Mouse (Mus musculus): ENCODE results near the gene Rmnd5a. TPM values are rescaled to one million over a fixed set of nuclear protein-coding genes. Genes with fewer than 3 reads are reported as not detected.

Rmnd5a gene
- polyA plus RNA-seq, 1 experiment from 2014 or later, result 9.4 TPM

DNA sequence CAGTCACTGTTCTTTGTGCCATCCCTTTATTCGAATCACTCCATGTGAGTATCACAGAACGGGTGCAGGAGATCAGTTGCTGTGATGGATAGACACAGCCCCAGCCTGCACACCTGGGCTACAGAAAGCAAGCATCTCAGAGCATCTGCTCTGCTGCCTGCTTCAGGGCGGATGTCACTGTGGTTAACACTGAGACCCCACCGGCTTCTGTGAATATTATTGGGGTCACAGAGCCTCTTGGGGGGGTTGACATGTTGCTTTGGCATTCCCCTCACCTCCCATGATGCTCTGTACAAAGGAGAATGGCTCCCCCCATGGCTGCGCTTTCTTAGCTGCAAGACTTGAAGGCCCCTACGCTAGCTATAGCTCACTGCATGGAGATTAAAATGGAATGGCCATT, 71.0 kb downstream of the Rmnd5a start:
- Histone ChIP-seq H3K4me1 (replicated peaks; ENCODE audit: control insufficient read depth, insufficient read depth, low read length) (no peaks in the 10 kb centered on the region), H3K27me3 (replicated peaks; ENCODE audit: control insufficient read depth, insufficient read depth, low read length) (no peaks in the 10 kb centered on the region), H3K9ac (replicated peaks; ENCODE audit: low read depth, low read length) (no peak overlapping the region), H3K4me3 (replicated peaks; ENCODE audit: low read length) (no peak overlapping the region), H3K4me2 (ENCODE audit: low read length) (no peak overlapping the region), H3K27ac (ENCODE audit: low read length) (no peak overlapping the region), H3K36me3 (ENCODE audit: control insufficient read depth, insufficient read depth) (no peaks in the 10 kb centered on the region), H3K9me3 (ENCODE audit: control insufficient read depth, low read length) (no peaks in the 10 kb centered on the region)
- no peak for ATAC-seq
- WGBS, result 94% methylated on average over 6 of the region's 6 CpGs

DNA sequence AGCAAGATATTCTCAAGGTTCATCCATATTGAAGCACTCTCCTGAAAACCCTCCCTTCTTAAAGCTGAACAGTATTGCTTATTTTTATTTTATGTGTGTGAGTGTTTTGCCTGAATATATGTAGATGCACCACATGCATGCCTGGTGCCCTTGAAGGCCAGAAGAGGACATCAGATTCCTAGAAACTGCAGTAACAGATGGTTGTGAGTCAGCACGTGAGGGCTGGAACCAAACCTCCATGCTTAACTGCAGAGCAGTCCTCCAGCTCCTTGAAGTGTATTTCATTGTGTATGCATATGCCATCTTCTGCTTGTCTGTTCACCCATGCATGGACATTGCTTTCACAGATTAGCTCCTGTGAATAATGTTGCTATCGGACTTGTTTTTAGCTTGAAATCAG, 76.4 kb downstream of the Rmnd5a start:
- Histone ChIP-seq H3K4me3 (replicated peaks; ENCODE audit: low read length) (no peak overlapping the region), H3K4me1 (replicated peaks; ENCODE audit: control insufficient read depth, insufficient read depth, low read length) (no peaks in the 10 kb centered on the region), H3K9me3 (ENCODE audit: control insufficient read depth, low read length) (no peaks in the 10 kb centered on the region), H3K36me3 (ENCODE audit: control insufficient read depth, insufficient read depth) (no peaks in the 10 kb centered on the region), H3K4me2 (ENCODE audit: low read length) (no peak overlapping the region), H3K27ac (ENCODE audit: low read length) (no peak overlapping the region), H3K27me3 (replicated peaks; ENCODE audit: control insufficient read depth, insufficient read depth, low read length) (no peaks in the 10 kb centered on the region), H3K9ac (replicated peaks; ENCODE audit: low read depth, low read length) (no peak overlapping the region)
- 70% methylated on average over 2 of the region's 2 CpGs for WGBS
- ATAC-seq, result no peak

GRCm38 (mm10) chr6:71361156-71361670, 79.2 kb downstream of the Rmnd5a start:
- Histone ChIP-seq H3K4me1 (replicated peaks; ENCODE audit: control insufficient read depth, insufficient read depth, low read length) (no peaks in the 10 kb centered on the region), H3K9me3 (ENCODE audit: control insufficient read depth, low read length) (no peaks in the 10 kb centered on the region), H3K4me3 (replicated peaks; ENCODE audit: low read length) (no peak overlapping the region), H3K9ac (replicated peaks; ENCODE audit: low read depth, low read length) (no peak overlapping the region), H3K27ac (ENCODE audit: low read length) (no peak overlapping the region), H3K36me3 (ENCODE audit: control insufficient read depth, insufficient read depth) (no peaks in the 10 kb centered on the region), H3K27me3 (replicated peaks; ENCODE audit: control insufficient read depth, insufficient read depth, low read length) (no peaks in the 10 kb centered on the region), H3K4me2 (ENCODE audit: low read length) (no peak overlapping the region)
- WGBS, result 85% methylated on average over 10 of the region's 10 CpGs
- no peak for ATAC-seq

DNA sequence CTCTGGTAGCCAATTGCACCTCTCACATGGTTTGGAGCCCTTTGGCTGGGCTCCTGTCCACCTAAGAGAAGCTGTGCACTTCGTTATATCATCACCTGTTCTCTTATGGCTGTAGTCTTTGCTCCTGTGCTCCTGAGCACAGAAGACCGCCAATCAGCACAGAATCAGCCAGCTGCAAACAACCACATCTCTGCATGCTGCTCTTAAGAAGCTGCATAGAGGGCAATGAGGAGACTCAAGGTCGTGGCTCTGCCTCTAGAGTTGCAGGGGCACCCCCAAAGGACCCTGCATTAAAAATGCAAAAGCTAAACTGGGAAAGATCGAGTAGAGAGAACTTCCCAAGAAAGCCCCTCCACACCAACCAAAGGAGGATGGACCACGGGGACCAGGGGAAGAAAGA, 79.7 kb downstream of the Rmnd5a start:
- Histone ChIP-seq H3K4me2 (ENCODE audit: low read length) (no peak overlapping the region), H3K9ac (replicated peaks; ENCODE audit: low read depth, low read length) (no peak overlapping the region), H3K27ac (ENCODE audit: low read length) (no peak overlapping the region), H3K4me1 (replicated peaks; ENCODE audit: control insufficient read depth, insufficient read depth, low read length) (no peaks in the 10 kb centered on the region), H3K27me3 (replicated peaks; ENCODE audit: control insufficient read depth, insufficient read depth, low read length) (no peaks in the 10 kb centered on the region), H3K36me3 (ENCODE audit: control insufficient read depth, insufficient read depth) (no peaks in the 10 kb centered on the region), H3K4me3 (replicated peaks; ENCODE audit: low read length) (no peak overlapping the region), H3K9me3 (ENCODE audit: control insufficient read depth, low read length) (no peaks in the 10 kb centered on the region)
- ATAC-seq, result no peak
- 70% methylated on average over 5 of the region's 5 CpGs for WGBS

DNA sequence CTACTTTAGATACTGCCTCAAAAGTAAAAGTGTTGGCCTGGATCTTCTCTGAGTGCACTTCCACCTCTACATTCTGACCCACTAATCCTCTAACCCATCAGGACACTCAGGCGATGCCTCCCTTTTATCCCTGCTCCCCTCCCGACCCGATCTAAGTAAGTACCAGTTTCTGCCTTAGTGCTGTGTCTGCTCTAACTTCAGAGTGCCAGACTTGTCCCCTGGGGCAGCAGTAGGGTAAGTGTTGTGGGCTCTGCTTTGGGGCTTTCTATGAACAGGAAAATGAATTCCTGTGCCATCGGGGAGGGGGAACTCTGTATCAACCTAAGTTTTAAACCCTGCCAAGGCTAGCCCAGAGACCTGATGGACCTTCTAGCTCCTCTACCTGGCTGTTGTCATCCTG, 80.2 kb downstream of the Rmnd5a start:
- no peak overlapping the region for H3K27ac ChIP-seq (ENCODE audit: low read length)
- no peak for ATAC-seq
- H3K9me3 ChIP-seq (ENCODE audit: control insufficient read depth, low read length), result no peaks in the 10 kb centered on the region
- H3K36me3 ChIP-seq (ENCODE audit: control insufficient read depth, insufficient read depth), result no peaks in the 10 kb centered on the region
- no peak overlapping the region for H3K4me3 ChIP-seq (replicated peaks; ENCODE audit: low read length)
- H3K4me1 ChIP-seq (replicated peaks; ENCODE audit: control insufficient read depth, insufficient read depth, low read length), result no peaks in the 10 kb centered on the region
- no peak overlapping the region for H3K4me2 ChIP-seq (ENCODE audit: low read length)
- H3K9ac ChIP-seq (replicated peaks; ENCODE audit: low read depth, low read length), result no peak overlapping the region
- 89% methylated on average over 4 of the region's 4 CpGs for WGBS
- no peaks in the 10 kb centered on the region for H3K27me3 ChIP-seq (replicated peaks; ENCODE audit: control insufficient read depth, insufficient read depth, low read length)

DNA sequence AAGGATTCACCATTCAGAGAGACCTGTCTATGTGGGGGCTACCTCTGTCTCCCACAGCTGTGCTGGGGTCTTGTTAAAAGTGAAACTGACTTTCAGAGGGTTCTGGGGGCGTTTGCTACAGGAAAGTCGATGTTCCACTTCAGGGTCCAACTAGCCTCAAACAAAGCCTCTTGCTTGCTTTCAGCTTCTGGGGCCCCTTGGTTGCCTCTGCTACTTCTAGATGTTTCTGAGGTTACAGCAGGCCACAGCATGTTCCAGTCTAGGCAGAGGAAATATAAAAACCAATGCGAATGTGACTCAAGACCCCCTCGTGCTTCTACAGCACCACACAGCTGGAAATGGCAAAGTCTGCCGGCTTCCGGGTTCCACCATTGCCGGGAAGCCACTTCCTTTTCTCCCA, 82.9 kb downstream of the Rmnd5a start:
- no peaks in the 10 kb centered on the region for H3K27me3 ChIP-seq (replicated peaks; ENCODE audit: control insufficient read depth, insufficient read depth, low read length)
- no peaks in the 10 kb centered on the region for H3K9me3 ChIP-seq (ENCODE audit: control insufficient read depth, low read length)
- no peak overlapping the region for H3K4me3 ChIP-seq (replicated peaks; ENCODE audit: low read length)
- H3K4me1 ChIP-seq (replicated peaks; ENCODE audit: control insufficient read depth, insufficient read depth, low read length), result no peaks in the 10 kb centered on the region
- no peak overlapping the region for H3K27ac ChIP-seq (ENCODE audit: low read length)
- H3K4me2 ChIP-seq (ENCODE audit: low read length), result no peak overlapping the region
- WGBS, result 89% methylated on average over 7 of the region's 7 CpGs
- no peak for ATAC-seq
- H3K9ac ChIP-seq (replicated peaks; ENCODE audit: low read depth, low read length), result no peak overlapping the region
- H3K36me3 ChIP-seq (ENCODE audit: control insufficient read depth, insufficient read depth), result no peaks in the 10 kb centered on the region

DNA sequence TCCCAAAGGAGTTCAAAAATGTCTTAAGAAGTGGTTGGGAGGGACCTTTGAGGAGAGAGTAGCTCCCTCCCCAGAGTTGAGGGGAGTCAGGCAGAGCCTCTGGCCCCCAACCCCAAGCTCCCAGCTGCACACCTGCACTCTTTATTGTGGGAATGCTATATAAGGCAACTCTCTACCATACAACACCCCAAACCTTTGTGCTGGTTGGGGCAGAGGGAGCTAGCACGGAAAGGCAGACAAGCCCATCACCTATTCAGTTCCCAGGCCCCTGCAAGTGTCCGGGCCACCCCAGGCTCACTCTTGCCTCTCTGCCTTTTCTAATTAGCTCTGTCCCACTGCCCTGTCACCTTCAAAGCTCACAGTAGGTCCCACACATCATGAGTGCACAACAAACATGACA, 86.7 kb downstream of the Rmnd5a start:
- H3K4me2 ChIP-seq (ENCODE audit: low read length), result no peak overlapping the region
- H3K36me3 ChIP-seq (ENCODE audit: control insufficient read depth, insufficient read depth), result no peaks in the 10 kb centered on the region
- no peak overlapping the region for H3K4me3 ChIP-seq (replicated peaks; ENCODE audit: low read length)
- no peaks in the 10 kb centered on the region for H3K27me3 ChIP-seq (replicated peaks; ENCODE audit: control insufficient read depth, insufficient read depth, low read length)
- ATAC-seq, result no peak
- no peaks in the 10 kb centered on the region for H3K4me1 ChIP-seq (replicated peaks; ENCODE audit: control insufficient read depth, insufficient read depth, low read length)
- no peaks in the 10 kb centered on the region for H3K9me3 ChIP-seq (ENCODE audit: control insufficient read depth, low read length)
- no peak overlapping the region for H3K9ac ChIP-seq (replicated peaks; ENCODE audit: low read depth, low read length)
- 86% methylated on average over 2 of the region's 2 CpGs for WGBS
- no peak overlapping the region for H3K27ac ChIP-seq (ENCODE audit: low read length)

GRCm38 (mm10) chr6:71352866-71353427, 87.5 kb downstream of the Rmnd5a start:
- Histone ChIP-seq H3K27me3 (replicated peaks; ENCODE audit: control insufficient read depth, insufficient read depth, low read length) (no peaks in the 10 kb centered on the region), H3K4me1 (replicated peaks; ENCODE audit: control insufficient read depth, insufficient read depth, low read length) (no peaks in the 10 kb centered on the region), H3K27ac (ENCODE audit: low read length) (no peak overlapping the region), H3K4me2 (ENCODE audit: low read length) (no peak overlapping the region), H3K9me3 (ENCODE audit: control insufficient read depth, low read length) (peaks cover under 1% of the 10 kb centered on the region), H3K36me3 (ENCODE audit: control insufficient read depth, insufficient read depth) (no peaks in the 10 kb centered on the region), H3K9ac (replicated peaks; ENCODE audit: low read depth, low read length) (no peak overlapping the region), H3K4me3 (replicated peaks; ENCODE audit: low read length) (no peak overlapping the region)
- ATAC-seq, result no peak
- WGBS, result 84% methylated on average over 10 of the region's 10 CpGs

GRCm38 (mm10) chr6:71352201-71352600, 88.2 kb downstream of the Rmnd5a start:
- Histone ChIP-seq H3K27ac (ENCODE audit: low read length) (no peak overlapping the region), H3K9me3 (ENCODE audit: control insufficient read depth, low read length) (peaks cover 4% of the 10 kb centered on the region), H3K4me1 (replicated peaks; ENCODE audit: control insufficient read depth, insufficient read depth, low read length) (no peaks in the 10 kb centered on the region), H3K27me3 (replicated peaks; ENCODE audit: control insufficient read depth, insufficient read depth, low read length) (no peaks in the 10 kb centered on the region), H3K9ac (replicated peaks; ENCODE audit: low read depth, low read length) (no peak overlapping the region), H3K4me3 (replicated peaks; ENCODE audit: low read length) (no peak overlapping the region), H3K36me3 (ENCODE audit: control insufficient read depth, insufficient read depth) (no peaks in the 10 kb centered on the region), H3K4me2 (ENCODE audit: low read length) (no peak overlapping the region)
- WGBS, result 92% methylated on average over 6 of the region's 6 CpGs
- ATAC-seq, result no peak

GRCm38 (mm10) chr6:71351201-71351600, 89.2 kb downstream of the Rmnd5a start:
- H3K36me3 ChIP-seq (ENCODE audit: control insufficient read depth, insufficient read depth), result no peaks in the 10 kb centered on the region
- H3K27me3 ChIP-seq (replicated peaks; ENCODE audit: control insufficient read depth, insufficient read depth, low read length), result no peaks in the 10 kb centered on the region
- no peak overlapping the region for H3K9ac ChIP-seq (replicated peaks; ENCODE audit: low read depth, low read length)
- H3K9me3 ChIP-seq (ENCODE audit: control insufficient read depth, low read length), result peaks cover 4% of the 10 kb centered on the region
- 93% methylated on average over 3 of the region's 3 CpGs for WGBS
- no peak overlapping the region for H3K27ac ChIP-seq (ENCODE audit: low read length)
- H3K4me2 ChIP-seq (ENCODE audit: low read length), result no peak overlapping the region
- no peak overlapping the region for H3K4me3 ChIP-seq (replicated peaks; ENCODE audit: low read length)
- no peak for ATAC-seq
- H3K4me1 ChIP-seq (replicated peaks; ENCODE audit: control insufficient read depth, insufficient read depth, low read length), result no peaks in the 10 kb centered on the region

All from forebrain, embryonic 16.5 days (tissue).